Mouse (Mus musculus) thymus, adult 2 months (tissue): ENCODE data around the gene Glt8d2. TPM values are rescaled to one million over a fixed set of nuclear protein-coding genes. Genes with fewer than 3 reads are reported as not detected.
A peak's percentile ranks its signal among the peaks of the same experiment; 100 is the strongest.

Source experiments
- DNase-seq: peaks from one replicate; pipeline ENCODE4 v3.0.0; 2021
- H3K27ac ChIP-seq: fragments of 200-500 bp; 2 replicates; pipeline ENCODE4 v1.5.1; 2012; ENCODE audit warnings: low read length, control low read depth; ENCODE audit not compliant: control insufficient read depth, insufficient read depth
- H3K27me3 ChIP-seq: fragments of 200-500 bp; 2 replicates; pipeline ENCODE4 v1.6.1; 2012; ENCODE audit warnings: mild to moderate bottlenecking, low read length, moderate library complexity, mixed read lengths; ENCODE audit not compliant: control insufficient read depth, insufficient read depth
- H3K36me3 ChIP-seq: fragments of 200-500 bp; 2 replicates; pipeline ENCODE4 v1.6.1; 2012; ENCODE audit warnings: mild to moderate bottlenecking, low read length, moderate library complexity; ENCODE audit not compliant: control insufficient read depth, insufficient read depth
- H3K4me1 ChIP-seq: fragments of 200-500 bp; replicated peaks from 2 replicates; pipeline ENCODE4 v1.6.1; 2012; ENCODE audit warnings: low read length; ENCODE audit not compliant: control insufficient read depth, insufficient read depth
- H3K4me3 ChIP-seq: fragments of 200-500 bp; 2 replicates; pipeline ENCODE4 v1.5.1; 2012; ENCODE audit warnings: mild to moderate bottlenecking, low read length, control low read depth, moderate library complexity; ENCODE audit not compliant: control insufficient read depth, insufficient read depth
- CTCF ChIP-seq: fragments of 200-500 bp; IDR thresholded peaks from 2 replicates; pipeline ENCODE4 v1.5.1; 2012; ENCODE audit warnings: mild to moderate bottlenecking, control low read depth, low read length, moderate library complexity, borderline replicate concordance; ENCODE audit not compliant: control insufficient read depth, poor library complexity, insufficient read depth; ENCODE audit errors: extremely low read depth
- POLR2A ChIP-seq: fragments of 200-500 bp; IDR thresholded peaks from 2 replicates; pipeline ENCODE4 v1.6.1; 2012; ENCODE audit warnings: mild to moderate bottlenecking, low read length, control low read depth, moderate library complexity; ENCODE audit not compliant: control insufficient read depth, poor library complexity, insufficient read depth; ENCODE audit errors: extremely low read depth
- WGBS: fragments of 180-500 bp; shearing (Covaris S2); methylation state at CpG from one replicate; pipeline ENCODE4 v1.1.7; 2018; 5-methylcytosine and 5-hydroxymethylcytosine counted together
- polyA plus RNA-seq: library from polyadenylated mRNA; depleted of rRNA; stranded (reverse); fragments of >200 nt; gene quantifications from 2 replicates; pipeline ENCODE4 v1.2.3, GENCODE M21; 2012; rRNA removed

Glt8d2 gene
- polyA plus RNA-seq, 1 experiment = 8.9 TPM

- H3K27me3 ChIP-seq = no peaks in the 10 kb centered on the region
- under 1% methylated on average over 61 of the region's 61 CpGs for WGBS
- no peak within 1 kb of the TSS; the same call in 1 of the 2 replicates for H3K27ac ChIP-seq
- no peaks in the 10 kb centered on the region for H3K36me3 ChIP-seq
- TF ChIP-seq POLR2A (0 out of 2 replicates have a peak, but pooled peaks have one; percentile 34), CTCF (no peak)
- H3K4me1 ChIP-seq = no peaks in the 10 kb centered on the region
- peak within 1 kb of the TSS; percentile 58 for H3K4me3 ChIP-seq
- DNase-seq = peak; percentile 82
Observed at GRCm38 (mm10) chr10:82622671-82623552, 67.5 kb downstream of the Glt8d2 start, which contains the start of gene 1190007I07Rik. Gene 1190007I07Rik (minus strand): TSS chr10:82623228.

- peak overlapping the region; percentile 58 for H3K4me3 ChIP-seq
- no peak for TF ChIP-seq CTCF
- TF ChIP-seq POLR2A = no peak
- no peaks in the 10 kb centered on the region for H3K4me1 ChIP-seq
- WGBS = 5% methylated on average over 9 of the region's 9 CpGs
- H3K27me3 ChIP-seq = no peaks in the 10 kb centered on the region
- no peaks in the 10 kb centered on the region for H3K36me3 ChIP-seq
- no peak overlapping the region for H3K27ac ChIP-seq
- DNase-seq = no peak
Observed at GRCm38 (mm10) chr10:82622235-82622634, 68.2 kb downstream of the Glt8d2 start.

Other genes with a start within 250 kb of the Glt8d2 start
- gene Gm1553, start 198.0 kb downstream of the Glt8d2 start, polyA plus RNA-seq = not detected in 2 replicates
- 56.9 and 67.7 TPM in 2 replicates for gene 1190007I07Rik, start 67.4 kb downstream of the Glt8d2 start, polyA plus RNA-seq
- gene Tdg, start 60.8 kb downstream of the Glt8d2 start, polyA plus RNA-seq = 49.9 and 51.5 TPM in 2 replicates
- gene Hcfc2, start 5.5 kb upstream of the Glt8d2 start, polyA plus RNA-seq = 17.0 and 17.1 TPM in 2 replicates
- 21.4 and 26.7 TPM in 2 replicates for gene Nfyb, start 73.5 kb upstream of the Glt8d2 start, polyA plus RNA-seq
- 32.2 and 42.5 TPM in 2 replicates for gene Txnrd1, start 143.3 kb upstream of the Glt8d2 start, polyA plus RNA-seq
- gene Eid3, start 176.0 kb upstream of the Glt8d2 start, polyA plus RNA-seq = 0.37 and 0.46 TPM in 2 replicates